Mouse (Mus musculus): ENCODE measurements around the gene Dlat. TPM values are rescaled to one million over a fixed set of nuclear protein-coding genes. Genes with fewer than 3 reads are reported as not detected.

The Dlat gene
- polyA plus RNA-seq, 1 experiment from 2014 or later: 57.5 TPM

DNA sequence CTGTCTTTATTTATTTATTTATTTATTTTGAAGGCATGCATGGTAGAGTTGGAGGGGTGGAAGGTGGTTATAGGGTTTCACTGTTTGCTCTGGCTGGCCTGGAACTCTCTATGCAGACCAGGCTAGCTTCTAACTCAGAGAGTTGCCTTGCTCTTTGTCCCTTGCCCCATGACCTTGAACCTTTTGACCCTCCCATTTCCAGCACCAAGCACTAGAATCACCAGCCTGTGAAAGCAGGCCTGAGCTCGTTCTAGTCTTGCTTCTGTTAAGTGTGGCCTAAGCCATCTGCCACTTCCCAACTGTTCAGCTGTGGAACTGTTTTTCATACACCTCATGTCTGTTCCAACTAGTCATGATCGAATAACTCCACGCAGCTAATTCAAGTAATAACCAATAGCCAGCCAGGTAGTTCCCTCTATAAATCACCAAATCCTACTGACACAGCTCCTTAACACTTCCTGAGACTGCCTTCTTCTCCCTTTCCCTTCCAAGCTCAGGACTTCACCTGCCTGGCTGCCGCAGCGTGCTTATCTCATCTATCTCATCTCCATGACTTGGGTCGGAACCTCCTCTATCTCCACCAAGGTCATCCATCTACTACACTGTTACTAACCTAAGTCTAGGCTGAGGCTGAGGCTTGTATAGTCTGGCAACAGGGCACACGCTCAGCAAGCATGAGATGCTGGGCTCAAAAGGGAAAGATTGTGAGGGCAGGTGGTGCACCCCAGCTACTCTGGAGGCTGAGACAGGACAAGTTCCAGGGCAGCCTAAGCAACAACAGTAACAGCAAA is 57.3 kb downstream of the Dlat start:
- no peak overlapping the region for H3K27ac ChIP-seq (replicated peaks)
- peak overlapping the region; percentile 92 for H3K4me3 ChIP-seq
- no peaks in the 10 kb centered on the region for H3K27me3 ChIP-seq (ENCODE audit: low read depth, poor library complexity, severe bottlenecking)
- no peak for DNase-seq (ENCODE audit: low spot score)
- no peaks in the 10 kb centered on the region for H3K9me3 ChIP-seq (replicated peaks)
- peaks cover 55% of the 10 kb centered on the region for H3K36me3 ChIP-seq
- peaks cover 31% of the 10 kb centered on the region for H3K4me1 ChIP-seq
- 93% methylated on average over 7 of the region's 7 CpGs for WGBS

DNA sequence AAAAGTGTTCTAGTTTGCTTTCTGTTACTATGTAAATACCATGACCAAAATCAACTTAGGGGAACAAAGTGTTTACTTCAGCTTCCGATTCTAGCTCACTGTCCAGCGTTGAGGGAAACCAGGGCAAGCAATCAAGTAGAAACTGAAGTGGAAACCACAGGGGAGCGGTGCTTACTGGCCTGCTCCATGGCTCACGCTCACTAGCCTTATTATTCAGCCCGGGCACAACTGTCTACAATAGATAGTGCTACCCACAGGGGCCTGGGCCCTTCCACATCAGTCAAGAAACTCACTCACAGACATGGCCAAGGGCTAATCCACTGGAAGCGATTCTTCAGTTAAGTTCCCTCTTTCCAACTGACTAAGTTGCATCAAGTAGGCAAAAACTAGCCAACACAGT is 58.0 kb downstream of the Dlat start:
- peaks cover 57% of the 10 kb centered on the region for H3K36me3 ChIP-seq
- WGBS: 87% methylated on average over 6 of the region's 6 CpGs

DNA sequence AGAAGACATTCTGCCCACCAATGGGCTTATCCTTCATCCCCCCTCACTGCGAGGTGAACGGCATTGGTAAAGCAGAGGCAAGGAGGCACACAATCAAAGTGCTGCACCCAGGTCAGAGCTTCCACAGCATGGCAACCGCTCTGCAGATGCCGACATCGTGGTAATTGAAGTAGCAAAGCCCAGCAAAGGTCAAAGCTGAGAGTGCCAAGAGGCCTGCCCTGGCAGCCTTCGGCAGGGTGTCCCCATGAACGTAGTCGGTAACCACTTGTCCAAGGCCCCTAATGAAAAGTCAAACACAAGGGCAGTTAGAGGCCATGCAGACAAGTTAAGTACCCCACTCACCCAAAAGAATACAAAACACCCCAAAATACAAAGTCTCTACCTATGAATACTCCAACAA is 62.6 kb downstream of the Dlat start:
- peaks cover 7% of the 10 kb centered on the region for H3K4me1 ChIP-seq
- WGBS: 96% methylated on average over 8 of the region's 8 CpGs
- H3K27me3 ChIP-seq (ENCODE audit: low read depth, poor library complexity, severe bottlenecking): no peaks in the 10 kb centered on the region
- no peak for DNase-seq (ENCODE audit: low spot score)
- peaks cover 59% of the 10 kb centered on the region for H3K36me3 ChIP-seq
- H3K4me3 ChIP-seq: no peak overlapping the region
- no peaks in the 10 kb centered on the region for H3K9me3 ChIP-seq (replicated peaks)
- H3K27ac ChIP-seq (replicated peaks): no peak overlapping the region

More for the DNA sequence above, 58.0 kb downstream of the Dlat start:
- H3K4me3 ChIP-seq: no peak overlapping the region
- DNase-seq (ENCODE audit: low spot score): no peak
- H3K9me3 ChIP-seq (replicated peaks): no peaks in the 10 kb centered on the region
- H3K27me3 ChIP-seq (ENCODE audit: low read depth, poor library complexity, severe bottlenecking): no peaks in the 10 kb centered on the region
- peaks cover 31% of the 10 kb centered on the region for H3K4me1 ChIP-seq
- H3K27ac ChIP-seq (replicated peaks): no peak overlapping the region

DNA sequence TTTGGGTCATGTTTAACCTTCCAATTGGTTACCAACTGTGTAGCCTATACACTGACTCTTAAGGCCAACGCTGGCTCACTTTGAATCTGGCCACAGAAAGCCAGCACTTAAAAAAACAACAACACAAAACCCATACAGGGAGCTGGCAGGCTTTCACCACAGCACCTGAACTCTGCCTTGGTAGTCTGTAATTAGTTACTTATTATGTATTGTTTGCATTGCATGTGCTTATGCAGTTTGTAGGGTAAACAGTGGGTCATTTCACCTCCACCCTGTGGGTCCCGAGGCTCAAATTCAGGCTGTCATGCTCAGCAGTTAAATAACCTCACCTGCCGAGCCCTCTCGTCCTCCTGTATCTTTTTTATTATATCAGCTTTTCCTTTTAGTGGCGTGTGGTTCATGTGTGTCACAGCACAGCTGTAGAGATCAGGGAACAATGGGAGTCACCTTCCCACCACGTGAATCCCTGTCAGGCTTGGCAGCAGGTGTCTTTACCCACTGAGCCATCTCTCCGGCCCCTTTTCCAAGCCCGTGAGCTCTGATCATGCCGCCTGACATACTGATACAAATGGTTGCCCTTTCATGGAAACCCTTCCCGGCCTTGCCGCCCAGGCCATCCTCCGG is 64.7 kb downstream of the Dlat start:
- Histone ChIP-seq H3K27me3 (ENCODE audit: low read depth, poor library complexity, severe bottlenecking) (no peaks in the 10 kb centered on the region), H3K4me1 (no peaks in the 10 kb centered on the region), H3K36me3 (peaks cover 51% of the 10 kb centered on the region), H3K27ac (replicated peaks) (no peak overlapping the region), H3K4me3 (no peak overlapping the region), H3K9me3 (replicated peaks) (no peaks in the 10 kb centered on the region)
- WGBS: 81% methylated on average over 12 of the region's 12 CpGs
- no peak for DNase-seq (ENCODE audit: low spot score)

DNA sequence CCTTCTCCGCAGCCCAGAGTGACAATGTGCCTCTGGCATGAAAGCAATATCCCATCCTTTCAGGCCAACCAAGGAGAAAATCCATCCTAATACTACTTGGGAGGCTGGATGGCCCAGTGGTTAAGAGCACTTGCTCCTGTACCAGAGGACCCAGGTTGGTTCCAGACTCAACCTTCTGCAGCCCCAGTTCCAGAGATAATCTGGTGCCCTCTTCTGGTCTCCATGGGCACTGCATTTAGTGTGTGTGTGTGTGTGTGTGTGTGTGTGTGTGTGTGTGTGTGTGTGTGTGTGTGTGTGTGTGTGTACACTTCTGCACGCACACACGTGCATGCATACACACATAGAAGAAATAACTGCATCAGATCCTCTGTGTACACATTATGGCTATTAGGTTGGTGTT is 66.0 kb downstream of the Dlat start:
- H3K36me3 ChIP-seq: peaks cover 37% of the 10 kb centered on the region
- WGBS: 69% methylated on average over 3 of the region's 3 CpGs
- H3K27ac ChIP-seq (replicated peaks): no peak overlapping the region
- no peaks in the 10 kb centered on the region for H3K27me3 ChIP-seq (ENCODE audit: low read depth, poor library complexity, severe bottlenecking)
- no peaks in the 10 kb centered on the region for H3K9me3 ChIP-seq (replicated peaks)
- H3K4me1 ChIP-seq: no peaks in the 10 kb centered on the region
- peak; percentile 27 for DNase-seq (ENCODE audit: low spot score)
- H3K4me3 ChIP-seq: no peak overlapping the region

DNA sequence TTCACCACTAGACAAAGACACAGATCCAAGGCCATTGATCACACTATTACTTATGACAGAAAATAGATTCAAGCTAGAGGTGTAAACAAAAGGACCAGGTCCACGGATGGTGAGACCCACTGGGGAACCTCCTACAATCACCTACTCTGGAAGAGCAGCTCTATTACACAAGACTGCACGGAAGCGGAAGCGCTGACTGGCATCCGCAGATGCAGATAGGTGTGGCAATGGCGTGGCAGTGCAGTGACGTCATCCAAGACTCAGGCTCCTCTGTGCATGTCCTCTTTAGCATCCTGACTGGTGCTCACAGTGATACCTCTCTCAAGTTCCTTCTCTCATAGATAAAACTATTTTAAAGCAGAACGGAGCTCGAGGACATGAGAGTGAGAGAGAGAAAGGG is 66.6 kb downstream of the Dlat start:
- H3K9me3 ChIP-seq (replicated peaks): no peaks in the 10 kb centered on the region
- H3K27ac ChIP-seq (replicated peaks): no peak overlapping the region
- peaks cover 31% of the 10 kb centered on the region for H3K36me3 ChIP-seq
- H3K4me1 ChIP-seq: no peaks in the 10 kb centered on the region
- no peak for DNase-seq (ENCODE audit: low spot score)
- no peaks in the 10 kb centered on the region for H3K27me3 ChIP-seq (ENCODE audit: low read depth, poor library complexity, severe bottlenecking)
- WGBS: 90% methylated on average over 9 of the region's 9 CpGs
- no peak overlapping the region for H3K4me3 ChIP-seq

DNA sequence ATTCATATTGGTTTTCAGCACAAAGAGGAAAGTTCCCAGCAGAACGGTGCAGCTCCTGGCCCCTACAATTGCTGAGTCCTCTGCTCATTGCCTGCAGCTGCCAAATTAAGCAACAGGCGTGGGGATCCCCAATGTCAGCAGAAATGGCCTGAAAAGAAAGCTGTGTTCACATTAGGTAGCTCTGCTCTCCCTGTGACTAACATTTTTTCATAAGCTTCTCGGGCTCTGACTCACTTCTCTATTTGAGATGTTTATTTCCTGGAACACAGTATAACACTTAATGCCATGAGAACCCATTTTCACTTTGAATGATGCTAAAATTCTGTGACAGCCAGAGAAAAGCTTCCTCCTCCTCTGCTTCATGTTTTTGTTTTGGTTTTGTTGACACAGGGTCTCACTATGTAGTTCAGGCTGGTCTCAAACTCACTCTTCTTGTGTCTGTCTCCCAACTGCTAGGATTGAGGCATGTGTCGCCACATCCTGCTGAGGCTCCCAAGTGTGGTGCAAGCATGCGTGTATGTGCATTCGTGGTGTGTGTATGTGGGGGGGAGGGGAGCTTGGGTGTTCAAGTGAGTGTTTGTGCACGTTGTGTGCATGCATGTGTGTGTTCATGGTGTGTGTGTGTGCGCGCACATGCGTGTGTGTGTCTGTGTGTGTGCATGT is 68.6 kb downstream of the Dlat start:
- Histone ChIP-seq H3K36me3 (peaks cover 11% of the 10 kb centered on the region), H3K27me3 (ENCODE audit: low read depth, poor library complexity, severe bottlenecking) (no peaks in the 10 kb centered on the region), H3K27ac (replicated peaks) (no peak overlapping the region), H3K4me3 (no peak overlapping the region), H3K4me1 (no peaks in the 10 kb centered on the region), H3K9me3 (replicated peaks) (no peaks in the 10 kb centered on the region)
- DNase-seq (ENCODE audit: low spot score): no peak
- WGBS: 79% methylated on average over 10 of the region's 10 CpGs

DNA sequence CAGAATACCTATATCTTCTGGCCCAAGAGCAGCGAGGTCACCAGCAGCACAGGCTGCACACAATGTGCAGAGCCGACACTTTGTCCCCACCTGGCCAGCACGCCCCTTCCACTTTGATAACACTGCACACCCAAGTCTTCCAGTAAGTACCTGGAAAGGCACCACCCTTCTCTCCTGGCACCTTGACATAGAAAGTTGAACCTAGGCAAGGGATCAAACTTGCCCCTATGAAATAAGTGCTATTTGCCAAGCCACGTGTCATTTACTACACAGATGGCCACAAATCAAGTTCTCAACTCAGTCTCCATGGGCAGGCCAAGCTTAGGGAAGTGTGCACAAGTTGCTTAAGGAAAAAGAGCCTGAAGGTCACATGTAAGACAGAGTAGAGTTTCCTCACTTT is 72.6 kb downstream of the Dlat start:
- Histone ChIP-seq H3K27ac (replicated peaks) (no peak overlapping the region), H3K4me3 (no peak overlapping the region), H3K36me3 (no peaks in the 10 kb centered on the region), H3K4me1 (no peaks in the 10 kb centered on the region), H3K27me3 (ENCODE audit: low read depth, poor library complexity, severe bottlenecking) (no peaks in the 10 kb centered on the region), H3K9me3 (replicated peaks) (no peaks in the 10 kb centered on the region)
- 86% methylated on average over 4 of the region's 4 CpGs for WGBS
- no peak for DNase-seq (ENCODE audit: low spot score)

DNA sequence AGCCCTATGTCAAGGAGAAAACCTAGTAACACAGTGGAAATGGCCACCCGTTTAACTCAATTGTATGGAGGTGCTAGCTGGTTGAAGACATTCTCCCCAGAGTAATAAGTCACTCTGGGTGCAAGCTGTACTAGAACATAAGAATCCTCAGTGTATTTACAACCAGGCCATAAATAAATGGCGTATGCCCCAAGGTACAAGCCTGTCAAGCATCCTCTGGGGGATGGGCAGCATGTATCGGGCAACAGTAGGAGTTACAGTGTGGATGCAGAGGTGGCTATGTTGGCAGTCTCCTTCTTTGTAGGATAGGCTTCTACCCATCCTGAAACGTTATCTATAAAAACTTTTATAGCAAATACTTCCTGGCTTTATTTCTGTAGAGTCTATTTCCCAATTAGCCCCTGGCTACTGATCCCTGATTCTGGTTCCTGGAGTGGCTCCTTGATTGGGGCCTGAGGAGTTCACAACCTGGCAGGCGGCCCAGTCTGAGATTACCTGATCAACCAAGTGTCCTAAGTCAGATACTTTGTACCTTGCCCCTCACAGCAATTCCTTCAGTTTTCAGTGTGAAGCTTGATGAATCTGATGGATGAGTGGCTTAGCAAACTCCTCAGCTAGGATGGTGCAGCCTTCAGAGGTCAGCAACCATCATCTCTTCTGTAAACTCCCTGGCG is 74.3 kb downstream of the Dlat start:
- H3K36me3 ChIP-seq: no peaks in the 10 kb centered on the region
- WGBS: 84% methylated on average over 6 of the region's 6 CpGs
- no peak overlapping the region for H3K27ac ChIP-seq (replicated peaks)
- H3K4me3 ChIP-seq: no peak overlapping the region
- DNase-seq (ENCODE audit: low spot score): no peak
- H3K4me1 ChIP-seq: peaks cover 4% of the 10 kb centered on the region
- no peaks in the 10 kb centered on the region for H3K27me3 ChIP-seq (ENCODE audit: low read depth, poor library complexity, severe bottlenecking)
- no peaks in the 10 kb centered on the region for H3K9me3 ChIP-seq (replicated peaks)

Other genes with a start within 250 kb of the Dlat start
- 0.32 and 0.36 TPM in 2 replicates for gene Plet1, start 165.3 kb downstream of the Dlat start, polyA plus RNA-seq (2016; fragmentation: Nextera tagmentation; extraction: Ambion mirVana)
- gene Pts, start 131.1 kb downstream of the Dlat start, polyA plus RNA-seq (2016; fragmentation: Nextera tagmentation; extraction: Ambion mirVana): 86.9 and 95.9 TPM in 2 replicates
- 8.9 and 14.6 TPM in 2 replicates for gene Il18, start 105.0 kb downstream of the Dlat start, polyA plus RNA-seq (2016; fragmentation: Nextera tagmentation; extraction: Ambion mirVana)
- 0.19 and 0.34 TPM in 2 replicates for gene Bco2, start 104.6 kb downstream of the Dlat start, polyA plus RNA-seq (2016; fragmentation: Nextera tagmentation; extraction: Ambion mirVana)
- gene Tex12, start 98.5 kb downstream of the Dlat start, polyA plus RNA-seq (2016; fragmentation: Nextera tagmentation; extraction: Ambion mirVana): 0.16 and 0.36 TPM in 2 replicates
- gene Sdhd, start 56.0 kb downstream of the Dlat start, polyA plus RNA-seq (2016; fragmentation: Nextera tagmentation; extraction: Ambion mirVana): 309 and 339 TPM in 2 replicates
- 339 and 340 TPM in 2 replicates for gene Timm8b, start 55.9 kb downstream of the Dlat start, polyA plus RNA-seq (2016; fragmentation: Nextera tagmentation; extraction: Ambion mirVana)
- 7.6 and 8.4 TPM in 2 replicates for gene Pih1d2, start 42.5 kb downstream of the Dlat start, polyA plus RNA-seq (2016; fragmentation: Nextera tagmentation; extraction: Ambion mirVana)
- 19.9 and 20.2 TPM in 2 replicates for gene Nkapd1, start 42.3 kb downstream of the Dlat start, polyA plus RNA-seq (2016; fragmentation: Nextera tagmentation; extraction: Ambion mirVana)
- 20.6 and 21.8 TPM in 2 replicates for gene Dixdc1, start 79.7 kb upstream of the Dlat start, polyA plus RNA-seq (2016; fragmentation: Nextera tagmentation; extraction: Ambion mirVana)
- 1.4 TPM in 2 replicates for gene 2310030G06Rik, start 86.8 kb upstream of the Dlat start, polyA plus RNA-seq (2016; fragmentation: Nextera tagmentation; extraction: Ambion mirVana)
- gene Cryab, start 91.5 kb upstream of the Dlat start, polyA plus RNA-seq (2016; fragmentation: Nextera tagmentation; extraction: Ambion mirVana): 3.6 and 5.9 TPM in 2 replicates
- 0.33 and 0.60 TPM in 2 replicates for gene Hspb2, start 92.6 kb upstream of the Dlat start, polyA plus RNA-seq (2016; fragmentation: Nextera tagmentation; extraction: Ambion mirVana)
- 12.1 and 12.8 TPM in 2 replicates for gene Fdxacb1, start 108.5 kb upstream of the Dlat start, polyA plus RNA-seq (2016; fragmentation: Nextera tagmentation; extraction: Ambion mirVana)
- 37.9 and 38.1 TPM in 2 replicates for gene Alg9, start 115.2 kb upstream of the Dlat start, polyA plus RNA-seq (2016; fragmentation: Nextera tagmentation; extraction: Ambion mirVana)
- gene 1110032A03Rik, start 115.7 kb upstream of the Dlat start, polyA plus RNA-seq (2016; fragmentation: Nextera tagmentation; extraction: Ambion mirVana): 29.6 and 30.1 TPM in 2 replicates
- 143 and 160 TPM in 2 replicates for gene Ppp2r1b, start 185.5 kb upstream of the Dlat start, polyA plus RNA-seq (2016; fragmentation: Nextera tagmentation; extraction: Ambion mirVana)

Measured in midbrain, embryonic 10.5 days (tissue).